Mouse (Mus musculus): Measurements from ENCODE around the gene Cntnap1. TPM values are rescaled to one million over a fixed set of nuclear protein-coding genes. Genes with fewer than 3 reads are reported as not detected.
"Not testable (repeated sequence)": the region's sequence is repeated elsewhere in the genome, so short reads cannot be mapped to it uniquely, and the experiment has no call there.

Gene Cntnap1
- total RNA-seq (2022), result 100 to 1,000 TPM; 157 to 185 (median 168) TPM

- no peak for DNase-seq (ENCODE audit: low spot score in 2 of 2)
These were observed at the start of gene Cntnap1 for GRCm38 (mm10) chr11:101170354-101170810. Gene Cntnap1, plus strand, starts transcription at chr11:101170523.

DNA sequence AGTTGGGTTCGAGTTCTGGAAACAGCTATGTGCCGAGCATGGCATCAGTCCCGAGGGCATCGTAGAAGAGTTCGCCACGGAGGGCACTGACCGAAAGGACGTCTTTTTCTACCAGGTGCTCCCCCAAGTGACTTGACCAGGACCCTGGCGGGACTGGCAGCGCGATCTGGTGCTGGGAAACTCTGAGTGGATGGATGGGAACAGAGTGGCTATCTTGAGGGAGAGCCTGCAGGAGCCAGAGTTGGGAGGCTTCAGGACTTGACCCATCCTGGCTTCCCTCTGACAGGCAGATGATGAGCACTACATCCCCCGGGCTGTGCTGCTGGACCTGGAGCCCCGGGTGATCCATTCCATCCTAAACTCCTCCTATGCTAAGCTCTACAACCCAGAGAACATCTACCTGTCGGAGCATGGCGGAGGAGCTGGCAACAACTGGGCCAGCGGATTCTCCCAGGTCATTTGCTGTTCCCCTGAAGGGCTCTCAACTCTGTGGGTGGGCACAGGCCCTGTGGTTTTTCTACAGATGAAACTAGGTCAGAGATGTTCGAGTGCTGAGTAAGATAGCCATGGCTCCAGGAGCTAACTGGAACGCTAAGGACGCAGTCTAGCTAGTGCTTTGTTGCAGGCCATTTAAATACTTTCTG, 49.7 kb upstream of the Cntnap1 start:
- DNase-seq (ENCODE audit: low spot score in 2 of 2), result no peak

- not testable (repeated sequence) for DNase-seq (ENCODE audit: low spot score in 2 of 2)
These were observed 45.8 kb upstream of the Cntnap1 start for GRCm38 (mm10) chr11:101124494-101124893.

- not testable (repeated sequence) for DNase-seq (ENCODE audit: low spot score in 2 of 2)
These were observed 45.3 kb upstream of the Cntnap1 start for GRCm38 (mm10) chr11:101125008-101125407.

DNA sequence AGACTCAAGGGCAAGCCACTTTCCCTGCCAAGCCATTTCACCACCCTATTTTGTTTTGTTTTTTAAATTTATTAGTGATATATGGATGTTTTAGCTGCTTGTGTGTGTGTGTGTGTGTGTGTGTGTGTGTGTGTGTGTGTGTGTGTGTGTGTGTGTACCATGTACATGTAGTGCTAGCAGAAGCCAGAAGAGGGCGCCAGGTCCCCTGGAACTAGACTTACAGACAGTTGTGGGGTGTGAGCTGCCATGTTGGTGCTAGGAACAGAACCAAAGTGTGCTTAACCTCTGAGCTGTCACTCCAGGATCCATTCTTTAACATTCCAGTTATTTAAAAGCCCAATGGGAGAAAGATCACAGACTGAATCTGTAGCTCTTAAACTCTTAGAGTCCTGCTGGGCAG, 43.2 kb upstream of the Cntnap1 start:
- DNase-seq (ENCODE audit: low spot score in 2 of 2), result no peak

GRCm38 (mm10) chr11:101128996-101129577, 41.2 kb upstream of the Cntnap1 start:
- no peak for DNase-seq (ENCODE audit: low spot score in 2 of 2)

DNA sequence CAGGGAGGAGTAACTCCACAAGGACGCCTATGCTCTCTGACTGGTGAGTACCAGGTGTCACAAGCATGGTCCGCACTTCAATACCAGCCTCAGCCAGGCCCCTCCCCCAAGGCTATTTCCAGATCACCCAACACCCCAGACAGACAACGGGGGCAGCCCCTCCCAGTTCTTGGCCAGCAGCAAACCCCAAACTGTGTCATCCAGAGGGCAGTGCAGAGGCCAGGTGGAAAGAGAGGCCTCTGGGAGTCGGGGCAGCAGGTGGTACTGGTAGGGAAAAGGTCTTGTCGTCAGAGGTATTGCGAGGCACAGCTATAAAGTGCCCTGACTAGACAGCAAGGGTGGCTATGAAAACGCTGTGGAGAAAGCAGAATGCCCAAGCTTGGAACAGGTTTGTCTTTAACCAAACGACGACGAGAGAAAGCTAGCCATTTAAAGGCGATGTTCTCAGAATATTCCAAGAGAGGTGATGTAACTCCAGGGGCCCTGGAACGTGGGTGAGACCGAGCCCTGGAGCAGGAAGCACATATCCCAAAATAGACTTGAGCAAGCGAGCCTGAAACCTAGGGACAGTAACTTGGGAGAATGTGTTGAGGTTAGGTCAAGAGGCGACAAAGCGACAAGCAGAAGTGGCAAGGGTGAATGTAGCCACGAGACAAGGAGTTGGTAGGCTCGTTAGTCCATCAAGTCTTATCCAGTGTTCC, 40.1 kb upstream of the Cntnap1 start:
- no peak for DNase-seq (ENCODE audit: low spot score in 2 of 2)

DNA sequence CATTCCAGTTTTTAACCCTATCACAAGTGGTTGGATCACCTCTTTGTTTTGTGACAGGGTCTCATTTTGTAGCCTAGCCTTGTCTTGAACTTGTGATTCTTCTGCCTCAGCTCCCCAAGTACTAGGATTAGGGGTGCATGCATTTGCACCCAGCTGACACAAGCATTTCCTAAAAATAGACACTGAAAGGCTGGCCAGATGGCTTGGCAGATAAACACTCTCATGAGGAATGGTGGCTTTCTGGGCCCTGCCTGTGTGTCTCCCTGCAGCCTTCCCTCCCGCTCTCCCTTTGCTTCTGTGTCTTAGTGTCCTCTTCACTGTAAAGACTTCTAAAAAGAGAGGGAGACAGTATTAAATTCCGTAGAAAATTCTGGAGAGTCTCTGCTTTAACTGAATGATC, 39.1 kb upstream of the Cntnap1 start:
- DNase-seq (ENCODE audit: low spot score in 2 of 2), result no peak

DNA sequence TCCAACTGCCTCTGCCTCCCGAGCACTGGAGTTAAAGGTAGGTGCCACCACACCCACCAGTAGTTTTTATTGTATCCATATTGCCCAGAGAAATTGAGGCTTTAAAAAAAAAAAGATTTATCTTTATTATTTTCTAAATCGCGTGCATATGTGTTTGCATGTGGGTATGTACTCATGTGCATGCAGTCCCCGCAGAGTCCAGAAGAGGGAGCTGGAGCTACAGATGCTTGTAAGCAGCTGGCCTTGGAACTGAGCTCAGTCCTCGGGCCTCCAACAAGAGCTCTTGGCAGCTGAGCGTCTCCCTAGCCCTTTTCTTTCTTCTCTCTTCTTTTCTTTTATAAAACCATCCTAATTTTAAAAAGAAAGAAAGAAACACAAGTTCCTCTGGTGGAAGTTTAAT, 38.6 kb upstream of the Cntnap1 start:
- DNase-seq (ENCODE audit: low spot score in 2 of 2), result no peak

DNA sequence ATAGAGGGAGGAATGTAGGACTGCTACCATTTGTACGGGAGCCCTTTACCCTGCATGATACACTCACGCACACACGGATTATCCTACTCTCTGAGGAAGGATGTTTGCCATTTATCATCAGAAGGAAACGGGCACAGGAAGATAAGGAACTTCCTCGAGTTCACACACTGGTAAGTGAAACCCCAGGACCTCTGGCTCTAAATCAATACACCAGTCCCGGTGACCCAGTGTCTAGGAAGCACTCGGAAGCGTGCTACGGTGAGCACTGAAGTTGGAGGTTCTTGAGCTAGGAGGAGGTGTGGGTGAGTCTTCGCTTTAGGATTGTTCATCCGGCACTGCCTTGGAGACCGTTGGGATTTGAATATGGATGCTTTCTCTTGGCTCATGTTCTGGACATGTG, 37.3 kb upstream of the Cntnap1 start:
- DNase-seq (ENCODE audit: low spot score in 2 of 2), result no peak

- no peak for DNase-seq (ENCODE audit: low spot score in 2 of 2)
These were observed 36.0 kb upstream of the Cntnap1 start for GRCm38 (mm10) chr11:101134217-101134865.

GRCm38 (mm10) chr11:101137000-101137399, 33.3 kb upstream of the Cntnap1 start:
- DNase-seq (ENCODE audit: low spot score in 2 of 2), result no peak

DNA sequence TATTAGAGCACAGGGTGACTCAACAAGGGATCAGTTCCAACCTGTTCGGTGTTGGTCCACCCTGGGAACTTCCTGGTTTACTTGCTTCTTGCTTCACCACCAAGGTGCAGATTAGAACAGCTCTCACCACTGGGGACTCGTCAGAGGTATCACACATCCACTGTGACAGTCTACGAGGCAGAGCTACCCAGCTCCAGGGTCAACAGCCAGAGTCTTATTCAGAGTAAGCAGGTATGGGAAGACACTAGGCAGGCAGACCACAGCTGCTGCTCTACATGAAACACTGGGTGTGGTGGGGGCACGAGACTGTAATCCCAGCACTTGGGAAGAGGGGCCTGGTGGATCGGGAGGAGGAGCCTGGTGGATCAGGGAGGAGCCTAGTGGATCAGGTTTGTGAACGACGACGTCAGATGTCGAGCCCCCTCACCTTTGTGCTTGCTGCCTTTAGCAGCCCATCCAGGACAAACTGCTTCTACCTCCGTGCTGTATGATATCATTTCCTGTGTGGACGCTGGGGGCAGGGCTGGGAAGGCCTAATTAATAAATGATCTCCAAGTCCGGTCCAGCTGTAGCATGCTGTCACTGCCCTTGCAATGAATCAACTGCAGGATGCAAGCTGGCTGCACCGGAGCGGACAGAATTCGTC, 31.7 kb upstream of the Cntnap1 start:
- no peak for DNase-seq (ENCODE audit: low spot score in 2 of 2)

- DNase-seq (ENCODE audit: low spot score in 2 of 2), result no peak
These were observed 30.0 kb upstream of the Cntnap1 start for GRCm38 (mm10) chr11:101140164-101140819.

- no peak for DNase-seq (ENCODE audit: low spot score in 2 of 2)
These were observed 29.2 kb upstream of the Cntnap1 start for GRCm38 (mm10) chr11:101141088-101141487.

GRCm38 (mm10) chr11:101142215-101142967, 27.9 kb upstream of the Cntnap1 start:
- DNase-seq (ENCODE audit: low spot score in 2 of 2), result no peak

- no peak for DNase-seq (ENCODE audit: low spot score in 2 of 2)
These were observed 26.7 kb upstream of the Cntnap1 start for GRCm38 (mm10) chr11:101143338-101144225.

- DNase-seq (ENCODE audit: low spot score in 2 of 2), result no peak
These were observed 23.9 kb upstream of the Cntnap1 start for GRCm38 (mm10) chr11:101146377-101146776.

- DNase-seq (ENCODE audit: low spot score in 2 of 2), result no peak
These were observed 21.6 kb upstream of the Cntnap1 start for GRCm38 (mm10) chr11:101148751-101149150.
